Mouse (Mus musculus): ENCODE results near the gene Gpr137.

DNA sequence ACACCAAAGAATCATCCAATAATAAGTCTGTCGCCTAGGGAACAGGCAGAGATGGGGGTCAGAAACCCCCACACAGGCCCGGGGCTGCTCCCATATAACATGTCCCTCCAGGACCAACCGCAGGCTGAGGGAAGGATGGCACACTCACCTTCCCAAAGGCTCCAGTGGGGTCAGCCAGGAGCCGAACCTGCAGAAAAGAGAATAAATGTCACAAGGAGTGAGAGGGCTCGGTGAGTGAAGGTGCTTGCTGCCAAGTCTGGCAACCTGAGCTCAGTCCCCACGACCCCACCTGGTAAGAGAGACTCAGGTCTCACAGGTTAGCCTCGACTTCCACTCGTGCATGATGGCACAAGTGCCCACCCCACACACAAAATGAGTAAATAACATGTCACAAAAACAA, 35.2 kb downstream of the Gpr137 start:
- TF ChIP-seq CTCF (IDR thresholded peaks at IDR 0.05; ENCODE audit: low read depth) (no peak), EP300 (IDR thresholded peaks at IDR 0.05; ENCODE audit: low read depth) (no peak)
